Mouse (Mus musculus) brain, embryonic 14.5 days (tissue): ENCODE measurements around the gene Parp1. TPM values are rescaled to one million over a fixed set of nuclear protein-coding genes. Genes with fewer than 3 reads are reported as not detected.
"Not testable (repeated sequence)": the region's sequence is repeated elsewhere in the genome, so short reads cannot be mapped to it uniquely, and the experiment has no call there.

Experiments used
- DNase-seq: peaks from one replicate; pipeline ENCODE4 v3.0.0-alpha.2; 2011; ENCODE audit warnings: low read depth
- CTCF ChIP-seq: fragments of 200-500 bp; IDR thresholded peaks from 2 replicates; pipeline ENCODE4 v1.5.1; 2012; ENCODE audit warnings: inconsistent platforms, mild to moderate bottlenecking, moderate library complexity, borderline replicate concordance; ENCODE audit not compliant: insufficient read depth, insufficient read length; ENCODE audit errors: extremely low read depth
- POLR2A ChIP-seq: fragments of 200-500 bp; IDR thresholded peaks from 2 replicates; pipeline ENCODE4 v1.6.1; 2012; ENCODE audit warnings: mild to moderate bottlenecking, inconsistent platforms, borderline replicate concordance; ENCODE audit not compliant: poor library complexity, insufficient read depth, insufficient read length, severe bottlenecking; ENCODE audit errors: extremely low read depth
- polyA plus RNA-seq: library from polyadenylated mRNA; depleted of rRNA; stranded (reverse); fragments of >200 nt; gene quantifications from 2 replicates; pipeline ENCODE4 v1.2.3, GENCODE M21; 2012

The Parp1 gene
- polyA plus RNA-seq, 1 experiment: 105 TPM

DNA sequence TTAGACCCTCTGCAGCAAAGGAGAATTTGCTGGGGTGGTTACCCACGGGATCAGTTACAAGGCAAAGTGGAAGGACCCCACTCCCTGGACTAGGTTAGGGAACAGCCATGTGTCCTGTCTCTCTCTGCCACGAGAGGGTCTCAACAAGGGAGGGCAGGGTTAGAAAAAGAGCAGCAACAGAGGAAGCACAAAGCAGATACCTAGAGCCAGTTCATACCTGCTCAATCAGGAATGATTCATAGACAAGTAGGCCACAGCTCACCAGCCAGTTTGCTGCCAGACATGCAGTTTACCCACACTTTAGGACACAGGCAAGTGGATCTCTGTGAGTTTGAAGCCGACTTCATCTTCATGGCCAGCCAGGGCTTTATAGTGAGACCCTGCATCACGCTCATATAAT is 963 bp upstream of the Parp1 start:
- DNase-seq: peak; percentile 7
- TF ChIP-seq POLR2A (no peak), CTCF (no peak)

DNA sequence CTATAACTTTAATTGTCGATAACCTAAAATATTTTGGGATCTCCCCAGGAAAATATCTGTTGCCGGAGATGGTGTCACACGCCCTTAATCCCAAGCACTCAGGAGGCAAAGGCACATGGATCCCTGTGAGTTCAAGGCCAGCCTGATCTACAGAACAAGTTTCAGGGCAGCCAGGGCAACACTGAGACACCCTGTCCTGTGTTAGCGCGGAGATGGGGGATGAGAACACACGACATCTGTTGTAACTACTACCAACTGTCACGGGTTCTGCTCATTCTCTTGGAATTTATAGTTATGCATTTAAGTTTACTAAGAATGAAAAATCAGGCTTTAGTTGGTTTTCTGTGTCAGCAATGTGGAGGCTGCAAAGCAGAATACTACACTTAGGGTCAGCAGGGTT is 476 bp upstream of the Parp1 start:
- no peak for DNase-seq
- TF ChIP-seq CTCF (no peak), POLR2A (no peak)

DNA sequence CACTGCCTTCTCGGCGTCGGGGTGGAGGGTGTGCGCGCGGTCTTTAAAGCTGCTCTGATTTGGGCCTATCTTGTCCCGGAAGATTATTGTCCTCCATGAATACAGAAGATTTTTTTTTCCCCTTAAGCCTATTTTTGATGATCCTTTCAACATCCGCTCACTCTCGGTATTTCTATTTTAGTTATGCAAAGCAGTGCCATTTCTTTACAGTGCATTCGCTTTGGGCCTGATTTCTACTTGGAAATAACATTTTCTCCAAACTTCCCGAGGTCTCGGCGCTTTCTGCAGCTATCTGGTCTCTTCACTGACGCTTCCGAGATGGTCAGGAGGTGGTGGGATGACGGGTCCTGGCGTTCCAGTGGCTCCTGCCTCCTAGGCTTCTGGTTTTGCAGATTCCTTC is 729 bp downstream of the Parp1 start:
- DNase-seq: peak; percentile 37
- no peak for TF ChIP-seq POLR2A
- no peak for TF ChIP-seq CTCF

DNA sequence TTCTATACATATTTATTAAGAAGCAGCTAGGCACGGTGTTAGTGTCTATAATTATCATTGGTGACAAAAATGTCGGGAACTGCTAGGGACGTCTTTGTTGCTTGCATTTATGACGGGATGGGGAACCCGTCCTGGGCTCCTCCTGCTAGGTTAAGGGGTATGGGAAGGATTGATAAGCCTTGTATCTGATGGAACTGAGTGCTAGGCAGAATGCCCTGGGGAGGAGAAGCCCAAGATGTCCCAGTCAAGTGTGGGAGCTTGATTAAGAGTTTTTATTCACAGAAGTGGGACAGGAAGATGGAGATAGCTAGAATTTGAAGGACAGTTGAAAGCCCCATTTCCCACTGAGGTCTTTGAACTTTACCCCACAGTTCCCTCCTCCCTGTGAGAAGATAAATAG is 1.5 kb downstream of the Parp1 start:
- DNase-seq: no peak
- no peak for TF ChIP-seq CTCF
- no peak for TF ChIP-seq POLR2A

DNA sequence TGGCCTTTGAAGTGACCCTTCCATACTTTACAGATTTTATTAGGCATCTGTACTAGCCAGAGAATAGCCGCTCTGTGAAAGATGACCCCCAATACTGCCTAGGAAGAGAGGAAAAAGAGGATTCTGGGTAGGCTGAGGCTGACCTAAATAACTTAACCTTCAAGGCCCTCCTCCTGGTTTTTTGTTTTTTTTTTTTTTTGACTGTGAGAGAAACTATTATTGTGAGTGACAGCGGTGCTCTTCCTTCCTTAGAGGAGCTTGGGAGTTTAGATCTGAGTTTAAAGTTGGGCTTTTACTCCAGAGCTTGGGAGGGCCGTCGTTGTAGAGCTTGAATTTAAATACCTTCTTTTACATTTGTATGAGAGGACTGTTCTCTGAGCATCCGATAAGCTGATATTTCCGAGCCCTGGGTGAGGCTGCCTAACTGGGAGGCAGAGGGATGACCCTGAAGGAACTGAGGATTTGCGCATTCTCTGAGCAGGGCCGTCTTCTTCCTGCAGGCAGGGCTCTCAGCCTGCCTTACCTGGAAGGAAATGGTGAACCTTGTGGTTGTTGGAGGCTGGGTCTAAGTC is 2.4 kb downstream of the Parp1 start:
- no peak for TF ChIP-seq CTCF
- TF ChIP-seq POLR2A: no peak
- no peak for DNase-seq

DNA sequence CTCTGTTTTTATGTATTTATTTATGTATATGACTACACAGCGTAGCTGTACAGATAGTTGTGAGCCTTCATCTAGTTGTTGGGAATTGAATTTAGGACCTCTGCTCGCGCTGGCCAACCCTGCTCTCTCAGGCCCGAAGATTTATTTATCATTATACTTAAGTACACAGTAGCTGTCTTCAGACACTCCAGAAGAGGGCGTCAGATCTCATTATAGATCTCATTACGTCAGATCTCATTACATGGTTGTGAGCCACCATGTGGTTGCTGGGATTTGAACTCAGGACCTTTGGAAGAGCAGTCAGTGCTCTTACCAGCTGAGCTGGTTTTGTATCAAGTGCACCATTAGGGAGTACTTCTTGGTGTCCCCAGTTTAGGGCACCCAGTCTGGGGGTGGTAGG is 3.0 kb downstream of the Parp1 start:
- DNase-seq: not testable (repeated sequence)

DNA sequence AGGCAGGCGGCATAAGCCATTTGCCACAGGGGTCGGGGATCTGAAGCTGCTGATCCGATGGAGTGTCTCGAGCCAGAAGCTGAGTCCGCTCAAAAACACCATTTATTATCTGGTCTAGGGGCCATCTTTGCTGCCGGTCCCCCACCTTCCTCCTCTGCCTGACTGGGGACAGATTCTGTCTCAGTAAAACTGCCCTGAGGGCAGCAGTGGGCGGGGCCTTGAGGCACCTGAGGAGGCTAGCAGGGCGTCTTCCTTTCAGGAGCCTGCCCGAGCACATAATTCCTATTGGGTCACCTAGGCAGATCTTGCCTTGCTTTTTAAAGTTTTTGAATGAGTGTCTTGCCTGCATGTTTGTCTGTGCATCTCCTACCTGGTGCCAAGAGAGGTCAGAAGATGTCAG is 3.4 kb downstream of the Parp1 start:
- no peak for TF ChIP-seq CTCF
- TF ChIP-seq POLR2A: no peak
- DNase-seq: no peak

DNA sequence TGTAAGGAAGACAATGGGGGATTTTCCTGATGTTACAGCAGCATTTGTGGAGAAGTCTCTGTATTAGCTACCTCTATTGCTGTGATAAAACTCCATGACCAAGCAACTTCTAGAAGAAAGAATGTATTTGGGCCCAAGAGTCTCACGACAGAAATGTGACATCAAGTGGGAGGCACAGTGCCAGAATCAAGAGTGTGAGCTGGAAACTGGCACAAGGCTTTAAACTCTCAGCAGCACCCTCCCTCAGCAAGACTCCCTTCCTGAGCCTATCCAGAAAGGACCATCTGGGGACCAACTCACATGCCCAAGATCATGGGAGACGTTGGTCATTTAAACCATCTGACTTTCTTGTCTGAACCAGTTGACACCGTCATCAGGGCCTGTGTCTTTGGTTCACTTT is 7.8 kb downstream of the Parp1 start:
- TF ChIP-seq POLR2A (no peak), CTCF (no peak)
- DNase-seq: peak; percentile 7

DNA sequence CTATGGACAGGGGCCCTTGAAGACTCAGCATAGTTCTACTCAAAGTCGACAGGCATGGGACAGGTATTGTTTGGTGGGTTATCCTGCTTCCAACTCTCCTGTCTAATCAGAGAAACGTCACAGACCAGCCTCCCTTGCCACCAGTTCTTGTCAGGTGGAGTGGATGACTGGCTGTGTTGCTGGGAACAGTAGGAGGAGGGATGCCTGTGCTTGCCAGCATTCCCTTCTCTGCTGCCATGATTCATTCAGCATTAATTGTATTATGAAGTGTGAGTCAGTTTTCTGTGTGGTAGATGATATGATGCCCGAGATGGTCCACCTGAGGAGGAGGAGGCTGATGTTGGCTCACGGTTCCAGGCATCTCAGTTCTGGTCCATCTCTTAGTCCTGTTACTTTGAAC is 9.1 kb downstream of the Parp1 start:
- no peak for DNase-seq
- TF ChIP-seq CTCF: no peak
- no peak for TF ChIP-seq POLR2A

DNA sequence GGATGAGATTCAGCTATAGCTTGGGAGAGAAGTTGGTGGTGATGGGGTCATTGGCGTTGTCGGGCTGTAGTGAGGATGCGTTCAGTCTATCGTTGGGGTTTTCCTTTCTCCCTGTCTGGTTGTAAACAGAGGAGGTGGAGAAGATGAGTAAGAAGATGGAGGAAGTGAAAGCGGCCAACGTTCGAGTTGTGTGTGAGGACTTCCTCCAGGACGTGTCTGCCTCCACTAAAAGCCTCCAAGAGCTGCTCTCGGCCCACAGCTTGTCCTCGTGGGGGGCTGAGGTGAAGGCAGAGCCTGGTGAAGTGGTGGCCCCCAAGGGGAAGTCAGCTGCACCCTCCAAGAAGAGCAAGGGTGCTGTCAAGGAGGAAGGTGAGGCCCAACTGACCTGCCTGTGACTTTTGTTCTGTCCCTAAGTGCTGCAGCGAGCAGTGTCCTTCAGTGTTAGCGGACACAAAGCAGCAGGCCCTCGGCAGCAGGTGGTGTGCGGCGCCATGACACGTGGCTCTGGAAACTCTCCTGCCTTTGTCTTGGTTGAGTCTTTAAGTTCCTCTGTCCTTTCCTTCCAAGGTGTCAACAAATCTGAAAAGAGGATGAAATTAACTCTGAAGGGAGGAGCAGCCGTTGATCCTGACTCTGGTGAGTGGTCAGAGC is 19.2 kb downstream of the Parp1 start:
- TF ChIP-seq POLR2A (no peak), CTCF (no peak)
- DNase-seq: no peak

DNA sequence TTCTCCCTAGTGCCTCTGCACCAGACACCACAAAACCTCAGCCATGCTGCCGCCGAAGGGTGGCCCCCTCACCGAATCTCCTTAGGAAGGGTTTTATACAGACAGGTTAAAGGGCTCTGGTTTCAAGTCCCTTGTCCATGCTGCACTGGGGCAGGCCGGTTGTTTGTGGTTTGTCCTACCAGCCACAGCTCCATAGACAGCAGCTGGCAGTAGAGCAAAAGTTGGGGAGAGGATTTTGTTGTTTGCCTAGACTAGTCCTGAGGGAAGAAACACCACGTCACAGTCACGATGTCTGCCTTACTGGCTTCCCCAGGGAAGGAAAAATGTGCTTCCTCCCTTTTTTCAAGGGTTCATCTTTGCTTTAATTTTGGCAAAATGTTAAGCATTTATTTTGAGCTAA is 31.9 kb downstream of the Parp1 start:
- no peak for DNase-seq
- TF ChIP-seq POLR2A (no peak), CTCF (no peak)

DNA sequence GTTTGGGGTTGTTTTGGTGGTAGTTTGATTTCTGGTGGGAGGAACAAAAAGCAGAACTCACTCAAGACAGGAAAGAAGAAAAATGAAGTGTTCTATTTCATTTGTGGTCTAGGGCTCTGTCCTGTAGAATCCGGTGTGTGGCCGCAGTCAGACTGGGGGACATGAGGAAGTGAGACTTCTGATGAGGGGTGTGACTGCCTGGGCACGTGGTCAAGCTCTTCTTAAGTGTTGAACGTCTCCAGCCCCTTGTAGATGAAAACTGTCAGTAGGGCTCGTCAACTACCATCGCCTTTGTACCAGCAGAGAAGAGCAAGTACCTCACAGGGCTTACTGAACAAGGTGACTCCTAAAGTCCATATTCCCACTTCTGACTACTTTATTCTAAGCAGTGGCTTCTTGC is 33.1 kb downstream of the Parp1 start:
- DNase-seq: no peak
- TF ChIP-seq CTCF (no peak), POLR2A (no peak)
